In the genomic region with DNA sequence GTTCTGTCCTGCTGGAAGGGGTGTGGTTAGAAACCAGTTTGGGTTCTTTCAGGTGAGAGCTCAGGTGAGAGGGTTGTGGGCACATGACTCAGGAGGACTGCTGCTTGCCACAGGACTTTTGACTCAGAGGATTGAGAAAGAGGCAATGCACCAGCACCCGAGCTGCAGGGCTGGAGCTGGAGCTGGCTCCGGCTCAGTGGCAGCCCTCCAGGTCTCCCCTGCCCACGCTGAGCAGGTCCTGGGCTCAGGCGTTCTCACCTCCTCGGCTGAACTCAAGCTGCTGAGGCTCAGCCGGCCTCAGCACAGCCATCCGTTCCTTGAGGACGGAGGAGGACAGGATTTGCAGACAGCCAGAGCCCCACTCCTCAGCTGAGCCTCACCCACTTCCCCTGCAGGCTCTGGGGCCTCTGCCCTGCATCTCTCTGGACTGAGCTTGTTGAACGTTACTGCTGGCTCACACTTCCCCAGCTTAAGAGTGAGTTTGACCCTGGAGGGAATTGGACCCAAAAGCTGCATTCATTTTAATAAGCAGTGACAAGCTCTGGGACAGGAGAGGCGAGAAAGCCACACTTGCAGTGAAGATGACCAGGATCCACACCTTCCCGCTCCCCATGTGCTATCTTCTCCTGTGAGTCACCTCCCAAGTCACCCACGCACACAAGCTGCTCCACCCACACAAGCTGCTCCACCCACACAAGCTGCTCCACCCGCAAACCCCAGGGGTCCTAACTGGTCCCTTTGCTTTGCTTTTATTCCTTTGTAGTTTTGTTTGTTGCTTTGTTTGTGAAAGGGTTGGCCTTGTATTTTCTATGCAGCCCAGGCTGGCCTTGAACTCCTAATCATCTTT, we compare ENCODE assay signal across 9 mouse cellular contexts.
DNase-seq lines count a peak whose midpoint lies in the region; ATAC-seq lines count a peak whose summit lies in the region.
"Had no signal": no experiment of that assay in that cellular context is flagged by ENCODE, and none has a peak within 500 bp of the region (broad histone marks: within the 10 kb centered on the region; RNA-seq: fewer than 3 reads in every experiment).

No protein-coding gene starts in this region.

- 0 out of 2 replicates have a peak overlapping the region, but pooled peaks have one; percentile 17 for H3K27ac ChIP-seq in heart, embryonic 13.5 days (replicated peaks)
- no peak overlapping the region for H3K27ac ChIP-seq in liver, embryonic 12.5 days
- H3K27ac ChIP-seq: hindbrain, embryonic 15.5 days had no signal

- H3K4me1 ChIP-seq in heart, embryonic 13.5 days, result peaks cover 37% of the 10 kb centered on the region
- peaks cover 41% of the 10 kb centered on the region for H3K4me1 ChIP-seq in liver, embryonic 12.5 days
- H3K4me1 ChIP-seq: hindbrain, embryonic 15.5 days had no signal

- ATAC-seq in heart, embryonic 13.5 days (ENCODE audit: extremely low read depth, insufficient number of reproducible peaks, low FRiP score, low TSS enrichment), result peak; percentile 25; the same call in 1 of the 2 replicates
- 0 out of 2 replicates have a peak, but pooled peaks have one; percentile 27 for ATAC-seq in liver, embryonic 12.5 days
- no peak for ATAC-seq in monocyte, adult 5-6 weeks (replicated peaks; ENCODE audit: insufficient number of reproducible peaks, low FRiP score, low TSS enrichment, poor library complexity, severe bottlenecking)

- WGBS in heart, embryonic 13.5 days, result 36% methylated on average over 13 of the region's 13 CpGs
- WGBS in liver, embryonic 12.5 days (ENCODE audit: insufficient replicate concordance), result 23% methylated on average over 13 of the region's 13 CpGs

- no peak overlapping the region for H3K4me3 ChIP-seq in heart, embryonic 13.5 days
- H3K4me3 ChIP-seq in liver, embryonic 12.5 days, result no peak overlapping the region
- H3K4me3 ChIP-seq: hindbrain, embryonic 15.5 days had no signal

- intact Hi-C loops in gastrocnemius, postnatal 14 days (cut with DNase I; ENCODE audit: low total_unique reads), result no loop called here

- DNase-seq in heart, adult 8-10 months (ENCODE audit: low spot score), result no peak
- DNase-seq in 3134 (ENCODE audit: extremely low read depth, insufficient read length, low spot score) (peak; percentile 21), MN1 (ENCODE audit: low spot score) (peak; percentile 42)
- DNase-seq in kidney, postnatal 36 days, result no peak
- DNase-seq in gastrocnemius, postnatal 14 days, result no peak

- no peaks in the 10 kb centered on the region for H3K36me3 ChIP-seq in heart, embryonic 13.5 days
- H3K36me3 ChIP-seq in liver, embryonic 12.5 days, result no peaks in the 10 kb centered on the region
- H3K36me3 ChIP-seq: hindbrain, embryonic 15.5 days had no signal

- H3K9me3 ChIP-seq in heart, embryonic 13.5 days, result no peaks in the 10 kb centered on the region
- H3K9me3 ChIP-seq in liver, embryonic 12.5 days (replicated peaks), result no peaks in the 10 kb centered on the region
- H3K9me3 ChIP-seq: hindbrain, embryonic 15.5 days had no signal

- H3K4me2 ChIP-seq in heart, embryonic 13.5 days, result no peak overlapping the region
- no peak overlapping the region; the same call in 1 of the 2 replicates for H3K4me2 ChIP-seq in liver, embryonic 12.5 days
- H3K4me2 ChIP-seq: hindbrain, embryonic 15.5 days had no signal

- H3K27me3 ChIP-seq in heart, embryonic 13.5 days (replicated peaks), result no peaks in the 10 kb centered on the region
- no peaks in the 10 kb centered on the region for H3K27me3 ChIP-seq in liver, embryonic 12.5 days (replicated peaks)
- H3K27me3 ChIP-seq: hindbrain, embryonic 15.5 days had no signal

- H3K9ac ChIP-seq in heart, embryonic 13.5 days, result peak overlapping the region; percentile 15; the same call in 1 of the 2 replicates
- H3K9ac ChIP-seq in liver, embryonic 12.5 days, result no peak overlapping the region
- H3K9ac ChIP-seq: hindbrain, embryonic 15.5 days had no signal

Comparison
In these comparisons a context has a peak if more than half of its experiments do, and no peak if none do; other contexts are left out.
1. DNase-seq: peak in 3134 (single experiment) and MN1 (single experiment); none in heart, adult 8-10 months (single experiment), kidney, postnatal 36 days (0 of 2) and gastrocnemius, postnatal 14 days (single experiment).